Mouse (Mus musculus) ES-E14 (cell line): ENCODE measurements around the gene Lpar3.

Experiments used
- CHD2 ChIP-seq: IDR thresholded peaks from 2 replicates; pipeline ENCODE4 v1.6.1; 2014; ENCODE audit warnings: mild to moderate bottlenecking, low read depth, low read length, inconsistent platforms
- HCFC1 ChIP-seq: IDR thresholded peaks from 2 replicates; pipeline ENCODE4 v1.6.1; 2012; ENCODE audit warnings: low read length, inconsistent platforms, borderline replicate concordance; ENCODE audit not compliant: insufficient read depth
- MAFK ChIP-seq: IDR thresholded peaks from 2 replicates; pipeline ENCODE4 v1.6.1; 2014; ENCODE audit warnings: mild to moderate bottlenecking, low read depth, low read length, inconsistent platforms; ENCODE audit not compliant: insufficient read depth
- ZC3H11A ChIP-seq: IDR thresholded peaks from 2 replicates; pipeline ENCODE4 v1.6.1; 2012; ENCODE audit warnings: low read depth, mild to moderate bottlenecking, inconsistent platforms, low read length, borderline replicate concordance
- ZNF384 ChIP-seq: IDR thresholded peaks from 2 replicates; pipeline ENCODE4 v1.6.1; 2012; ENCODE audit warnings: low read depth, low read length, inconsistent platforms

- no peak for TF ChIP-seq CHD2
- no peak for TF ChIP-seq ZNF384
- no peak for TF ChIP-seq ZC3H11A
- TF ChIP-seq HCFC1, result no peak
- no peak for TF ChIP-seq MAFK
These were observed 87.1 kb downstream of the Lpar3 start for GRCm38 (mm10) chr3:146307886-146308285.
